Mouse (Mus musculus): ENCODE measurements around the gene Igdcc4. TPM values are rescaled to one million over a fixed set of nuclear protein-coding genes. Genes with fewer than 3 reads are reported as not detected.
A peak's percentile ranks its signal among the peaks of the same experiment; 100 is the strongest.

Igdcc4 gene
- polyA plus RNA-seq, 1 experiment from 2014 or later: 9.4 TPM

GRCm38 (mm10) chr9:65123552-65124168, 22.4 kb downstream of the Igdcc4 start:
- Histone ChIP-seq H3K9me3 (replicated peaks; ENCODE audit: control insufficient read depth, low read length) (no peaks in the 10 kb centered on the region), H3K4me1 (ENCODE audit: control insufficient read depth, low read depth, low read length) (no peaks in the 10 kb centered on the region), H3K27me3 (ENCODE audit: control insufficient read depth, insufficient read depth, low read depth, low read length) (peaks cover 22% of the 10 kb centered on the region), H3K36me3 (ENCODE audit: control insufficient read depth, insufficient read depth) (no peaks in the 10 kb centered on the region), H3K27ac (ENCODE audit: low read length) (no peak overlapping the region), H3K4me2 (ENCODE audit: low read depth, low read length) (peak overlapping the region; percentile 37), H3K9ac (ENCODE audit: low read depth, low read length) (no peak overlapping the region), H3K4me3 (ENCODE audit: low read depth, low read length) (no peak overlapping the region)
- 6% methylated on average over 48 of the region's 48 CpGs for WGBS (ENCODE audit: insufficient replicate concordance)
- no peak for ATAC-seq (ENCODE audit: low read depth)

- Histone ChIP-seq H3K4me2 (ENCODE audit: low read depth, low read length) (peak overlapping the region; percentile 31), H3K4me3 (ENCODE audit: low read depth, low read length) (peak overlapping the region; percentile 17; the same call in 1 of the 2 replicates)
- WGBS (ENCODE audit: insufficient replicate concordance): 8% methylated on average over 25 of the region's 25 CpGs
These were observed 27.0 kb downstream of the Igdcc4 start for GRCm38 (mm10) chr9:65128123-65128815.

GRCm38 (mm10) chr9:65131717-65132116, 30.4 kb downstream of the Igdcc4 start:
- peaks cover 4% of the 10 kb centered on the region; the same call in 1 of the 2 replicates for H3K27me3 ChIP-seq (ENCODE audit: control insufficient read depth, insufficient read depth, low read depth, low read length)
- no peak overlapping the region for H3K9ac ChIP-seq (ENCODE audit: low read depth, low read length)
- no peak overlapping the region for H3K4me2 ChIP-seq (ENCODE audit: low read depth, low read length)
- no peaks in the 10 kb centered on the region for H3K9me3 ChIP-seq (replicated peaks; ENCODE audit: control insufficient read depth, low read length)
- H3K27ac ChIP-seq (ENCODE audit: low read length): no peak overlapping the region
- H3K4me3 ChIP-seq (ENCODE audit: low read depth, low read length): no peak overlapping the region
- H3K4me1 ChIP-seq (ENCODE audit: control insufficient read depth, low read depth, low read length): no peaks in the 10 kb centered on the region
- whole genome bisulfite sequencing (ENCODE audit: insufficient replicate concordance): 29% methylated on average over 5 of the region's 5 CpGs
- no peak for ATAC-seq (ENCODE audit: low read depth)
- no peaks in the 10 kb centered on the region; the same call in 1 of the 2 replicates for H3K36me3 ChIP-seq (ENCODE audit: control insufficient read depth, insufficient read depth)

More at GRCm38 (mm10) chr9:65128123-65128815, 27.0 kb downstream of the Igdcc4 start:
- ATAC-seq (ENCODE audit: low read depth): no peak
- H3K9ac ChIP-seq (ENCODE audit: low read depth, low read length): no peak overlapping the region
- H3K27ac ChIP-seq (ENCODE audit: low read length): no peak overlapping the region
- peaks cover 10% of the 10 kb centered on the region for H3K27me3 ChIP-seq (ENCODE audit: control insufficient read depth, insufficient read depth, low read depth, low read length)
- no peaks in the 10 kb centered on the region; the same call in 1 of the 2 replicates for H3K36me3 ChIP-seq (ENCODE audit: control insufficient read depth, insufficient read depth)
- H3K9me3 ChIP-seq (replicated peaks; ENCODE audit: control insufficient read depth, low read length): no peaks in the 10 kb centered on the region
- no peaks in the 10 kb centered on the region for H3K4me1 ChIP-seq (ENCODE audit: control insufficient read depth, low read depth, low read length)

- Histone ChIP-seq H3K36me3 (ENCODE audit: control insufficient read depth, insufficient read depth) (no peaks in the 10 kb centered on the region; the same call in 1 of the 2 replicates), H3K9me3 (replicated peaks; ENCODE audit: control insufficient read depth, low read length) (no peaks in the 10 kb centered on the region), H3K27me3 (ENCODE audit: control insufficient read depth, insufficient read depth, low read depth, low read length) (peaks cover 7% of the 10 kb centered on the region), H3K27ac (ENCODE audit: low read length) (no peak overlapping the region), H3K9ac (ENCODE audit: low read depth, low read length) (no peak overlapping the region), H3K4me1 (ENCODE audit: control insufficient read depth, low read depth, low read length) (no peaks in the 10 kb centered on the region), H3K4me2 (ENCODE audit: low read depth, low read length) (no peak overlapping the region), H3K4me3 (ENCODE audit: low read depth, low read length) (no peak overlapping the region)
- ATAC-seq (ENCODE audit: low read depth): 0 out of 2 replicates have a peak, but pooled peaks have one; percentile 21
- 7% methylated on average over 10 of the region's 10 CpGs for WGBS (ENCODE audit: insufficient replicate concordance)
These were observed 32.5 kb downstream of the Igdcc4 start for GRCm38 (mm10) chr9:65133739-65134138.

GRCm38 (mm10) chr9:65135126-65135525, 33.8 kb downstream of the Igdcc4 start:
- H3K27me3 ChIP-seq (ENCODE audit: control insufficient read depth, insufficient read depth, low read depth, low read length): peaks cover 21% of the 10 kb centered on the region
- ATAC-seq (ENCODE audit: low read depth): no peak

GRCm38 (mm10) chr9:65140491-65140890, 39.2 kb downstream of the Igdcc4 start:
- H3K4me2 ChIP-seq (ENCODE audit: low read depth, low read length): peak overlapping the region; percentile 79
- peak overlapping the region; percentile 59 for H3K4me3 ChIP-seq (ENCODE audit: low read depth, low read length)
- no peak overlapping the region for H3K27ac ChIP-seq (ENCODE audit: low read length)
- peaks cover 60% of the 10 kb centered on the region for H3K27me3 ChIP-seq (ENCODE audit: control insufficient read depth, insufficient read depth, low read depth, low read length)
- H3K4me1 ChIP-seq (ENCODE audit: control insufficient read depth, low read depth, low read length): peaks cover 3% of the 10 kb centered on the region; the same call in 1 of the 2 replicates
- no peaks in the 10 kb centered on the region for H3K9me3 ChIP-seq (replicated peaks; ENCODE audit: control insufficient read depth, low read length)
- WGBS (ENCODE audit: insufficient replicate concordance): 5% methylated on average over 8 of the region's 8 CpGs
- no peak overlapping the region for H3K9ac ChIP-seq (ENCODE audit: low read depth, low read length)
- H3K36me3 ChIP-seq (ENCODE audit: control insufficient read depth, insufficient read depth): no peaks in the 10 kb centered on the region
- no peak for ATAC-seq (ENCODE audit: low read depth)

More at GRCm38 (mm10) chr9:65135126-65135525, 33.8 kb downstream of the Igdcc4 start:
- Histone ChIP-seq H3K4me2 (ENCODE audit: low read depth, low read length) (no peak overlapping the region), H3K36me3 (ENCODE audit: control insufficient read depth, insufficient read depth) (no peaks in the 10 kb centered on the region; the same call in 1 of the 2 replicates), H3K9ac (ENCODE audit: low read depth, low read length) (no peak overlapping the region), H3K9me3 (replicated peaks; ENCODE audit: control insufficient read depth, low read length) (no peaks in the 10 kb centered on the region), H3K4me3 (ENCODE audit: low read depth, low read length) (no peak overlapping the region), H3K27ac (ENCODE audit: low read length) (no peak overlapping the region), H3K4me1 (ENCODE audit: control insufficient read depth, low read depth, low read length) (no peaks in the 10 kb centered on the region)
- WGBS (ENCODE audit: insufficient replicate concordance): 67% methylated on average over 4 of the region's 4 CpGs

GRCm38 (mm10) chr9:65140936-65141305, 39.6 kb downstream of the Igdcc4 start, which contains the start of gene Igdcc3:
Gene Igdcc3 (plus strand): TSS chr9:65141189.
- Histone ChIP-seq H3K27ac (ENCODE audit: low read length) (no peak within 1 kb of the TSS), H3K9ac (ENCODE audit: low read depth, low read length) (no peak within 1 kb of the TSS), H3K4me3 (ENCODE audit: low read depth, low read length) (peak within 1 kb of the TSS; percentile 59), H3K36me3 (ENCODE audit: control insufficient read depth, insufficient read depth) (no peaks in the 10 kb centered on the region), H3K4me2 (ENCODE audit: low read depth, low read length) (peak within 1 kb of the TSS; percentile 79), H3K4me1 (ENCODE audit: control insufficient read depth, low read depth, low read length) (peaks cover 3% of the 10 kb centered on the region; the same call in 1 of the 2 replicates), H3K27me3 (ENCODE audit: control insufficient read depth, insufficient read depth, low read depth, low read length) (peaks cover 60% of the 10 kb centered on the region), H3K9me3 (replicated peaks; ENCODE audit: control insufficient read depth, low read length) (no peaks in the 10 kb centered on the region)
- peak; percentile 30; the same call in 1 of the 2 replicates for ATAC-seq (ENCODE audit: low read depth)
- under 1% methylated on average over 31 of the region's 48 CpGs for WGBS (ENCODE audit: insufficient replicate concordance)

GRCm38 (mm10) chr9:65141306-65141975, 40.2 kb downstream of the Igdcc4 start:
- no peaks in the 10 kb centered on the region for H3K36me3 ChIP-seq (ENCODE audit: control insufficient read depth, insufficient read depth)
- ATAC-seq (ENCODE audit: low read depth): peak; percentile 35; the same call in 1 of the 2 replicates
- peak overlapping the region; percentile 79 for H3K4me2 ChIP-seq (ENCODE audit: low read depth, low read length)
- H3K27ac ChIP-seq (ENCODE audit: low read length): no peak overlapping the region
- H3K9me3 ChIP-seq (replicated peaks; ENCODE audit: control insufficient read depth, low read length): no peaks in the 10 kb centered on the region
- peak overlapping the region; percentile 59 for H3K4me3 ChIP-seq (ENCODE audit: low read depth, low read length)
- no peak overlapping the region for H3K9ac ChIP-seq (ENCODE audit: low read depth, low read length)
- H3K27me3 ChIP-seq (ENCODE audit: control insufficient read depth, insufficient read depth, low read depth, low read length): peaks cover 60% of the 10 kb centered on the region
- peaks cover 3% of the 10 kb centered on the region; the same call in 1 of the 2 replicates for H3K4me1 ChIP-seq (ENCODE audit: control insufficient read depth, low read depth, low read length)
- under 1% methylated on average over 53 of the region's 73 CpGs for WGBS (ENCODE audit: insufficient replicate concordance)
